Mouse (Mus musculus) stomach, embryonic 14.5 days (tissue): Measurements from ENCODE around the gene Traf3ip2. TPM values are rescaled to one million over a fixed set of nuclear protein-coding genes. Genes with fewer than 3 reads are reported as not detected.

ENCODE experiments used
- polyA plus RNA-seq: library from polyadenylated mRNA; unstranded; fragments of >200 nt; fragmentation: Nextera tagmentation; extraction: Ambion mirVana; gene quantifications from 2 replicates; pipeline ENCODE4 v1.2.1, GENCODE M21; 2014

The Traf3ip2 gene
- polyA plus RNA-seq, 1 experiment from 2014 or later, result 30.2 TPM

Other genes with a start within 250 kb of the Traf3ip2 start
- 32.3 and 36.5 TPM in 2 replicates for gene Fyn, start 244.1 kb upstream of the Traf3ip2 start, polyA plus RNA-seq
- 43.7 and 45.0 TPM in 2 replicates for gene Rev3l, start 119.2 kb downstream of the Traf3ip2 start, polyA plus RNA-seq